Mouse (Mus musculus) regulatory T cell (primary cell): ENCODE measurements around the gene Phf19.

Source experiments
- in situ Hi-C: fragments of 300-600 bp; cut with MboI, MseI; formaldehyde crosslinking; loops from one replicate; pipeline ENCODE4 v1.15.1; 2025; ENCODE audit warnings: high pct_unique_total_duplicates

Phf19 gene

DNA sequence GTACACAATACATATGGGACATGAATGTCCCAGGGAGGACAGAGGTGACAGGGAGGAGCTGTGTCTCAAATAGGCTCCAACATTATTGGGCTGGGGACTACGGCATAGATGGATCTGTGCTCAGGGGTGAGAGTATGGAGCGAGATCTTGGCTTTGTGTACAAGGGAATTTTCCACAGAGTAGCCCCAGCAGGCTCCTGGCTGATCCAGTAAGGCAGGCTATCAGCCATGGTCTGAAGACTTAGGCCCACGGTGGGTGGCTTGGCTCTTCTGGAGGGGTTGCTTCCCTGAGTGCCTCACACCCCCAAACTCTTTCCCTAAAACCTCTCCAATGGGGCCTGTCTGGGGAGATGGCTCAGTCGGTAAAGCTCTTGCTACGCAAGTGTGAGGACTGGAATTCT is 26.4 kb upstream of the Phf19 start:
- in situ Hi-C loops = no loop called here

DNA sequence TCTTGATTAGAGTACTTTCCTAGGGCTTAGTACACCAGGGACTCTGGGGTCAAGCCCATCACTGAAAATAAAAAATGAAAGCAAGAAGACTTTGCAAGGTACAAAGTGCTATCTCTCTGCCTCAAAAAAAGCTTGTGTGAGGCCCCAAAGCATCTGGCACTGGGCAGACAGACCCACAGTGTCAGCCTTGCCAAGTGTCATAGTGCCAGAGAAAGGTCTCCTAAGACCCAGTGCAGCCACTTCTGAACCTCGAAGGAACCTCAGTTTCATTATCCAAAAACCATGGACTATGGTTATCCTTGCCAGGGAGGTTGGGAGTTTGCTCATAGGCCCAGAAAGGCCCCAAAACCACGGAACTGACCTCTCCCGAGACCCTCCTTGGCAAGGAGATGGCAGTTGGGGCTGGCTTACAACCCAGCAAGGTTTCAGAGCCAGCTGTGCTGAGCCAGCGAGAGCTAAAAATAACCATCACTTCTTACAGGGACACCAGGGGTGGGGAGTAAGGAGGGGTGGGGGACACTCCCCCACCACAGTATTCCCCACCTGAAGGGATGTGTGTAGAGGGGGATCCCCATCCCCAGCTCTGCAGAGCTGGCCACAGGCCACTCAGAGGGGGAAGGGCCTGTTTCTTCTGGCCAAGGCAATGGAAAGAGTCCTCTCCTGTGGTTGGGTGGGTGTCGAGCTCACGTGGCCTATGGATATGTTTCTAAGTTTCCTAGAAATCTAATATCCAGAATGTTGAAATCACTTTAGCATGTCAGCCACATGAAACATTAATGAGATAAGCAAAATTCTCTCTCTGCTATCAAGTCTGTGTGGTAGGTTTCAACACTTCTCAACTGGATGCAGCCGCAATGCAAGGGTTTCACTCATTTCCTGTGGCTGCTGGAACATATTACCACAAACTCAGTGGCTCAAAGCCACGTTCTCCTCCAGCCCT is 24.7 kb upstream of the Phf19 start:
- in situ Hi-C loops = no loop called here

DNA sequence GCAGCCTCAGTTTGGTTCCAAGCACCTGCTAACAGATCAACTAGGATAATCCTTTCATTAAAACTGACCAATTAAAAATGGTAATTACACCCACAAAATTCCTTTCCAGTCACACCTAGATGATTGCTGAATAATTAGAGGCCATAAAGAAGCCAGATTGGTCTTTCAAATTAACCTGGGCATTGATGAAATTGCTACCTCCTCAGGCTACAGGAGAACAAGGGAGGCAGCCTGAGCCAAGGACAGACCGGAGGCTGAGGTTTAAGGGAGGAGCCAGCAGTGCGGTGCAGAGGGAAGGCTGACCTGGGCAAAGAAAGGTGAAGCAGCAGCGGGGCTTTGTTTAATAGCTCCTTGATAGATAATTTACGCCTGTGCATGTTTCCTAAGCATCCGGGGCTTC is 23.6 kb upstream of the Phf19 start:
- in situ Hi-C loops = no loop called here

DNA sequence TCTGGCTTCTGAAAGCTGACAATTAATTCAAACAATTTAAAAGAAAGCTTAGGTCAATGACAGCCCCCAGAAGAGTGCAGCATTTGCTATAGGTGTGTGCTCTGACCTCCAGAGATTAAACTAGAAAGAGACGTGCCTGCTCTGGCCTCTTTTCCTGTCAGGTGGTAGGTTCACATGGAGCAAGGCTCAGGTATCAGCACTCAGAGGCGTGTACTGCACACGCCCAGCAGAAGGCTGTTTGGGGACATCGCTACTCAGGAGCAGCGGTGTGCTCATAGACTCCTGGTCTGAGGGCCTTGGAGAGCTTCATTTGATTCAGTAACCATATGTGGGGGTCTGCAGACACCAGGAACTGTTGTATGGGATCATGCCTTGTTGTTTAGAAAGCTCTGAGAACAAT is 13.5 kb upstream of the Phf19 start:
- in situ Hi-C loops = no loop called here

DNA sequence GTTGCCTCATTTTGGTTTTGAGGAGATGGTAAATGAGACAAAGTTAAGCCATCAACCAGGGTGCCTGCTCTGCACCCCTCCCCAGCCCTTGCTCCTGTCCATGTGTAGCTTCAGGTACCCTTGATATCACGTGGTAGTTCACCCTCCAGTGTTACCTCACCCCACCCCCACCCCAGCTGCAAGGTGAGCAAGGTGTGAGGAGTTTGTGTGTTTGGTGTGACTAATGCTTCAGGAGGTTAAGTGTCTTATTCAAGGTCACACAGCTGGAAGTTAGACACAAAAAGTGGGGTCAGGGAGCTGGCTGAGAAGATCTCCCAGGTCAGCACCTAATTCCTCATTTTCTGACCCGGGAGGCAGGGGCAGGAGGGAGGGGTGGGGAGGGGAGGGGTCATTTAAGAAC is 8.9 kb upstream of the Phf19 start:
- in situ Hi-C loops = no loop called here

DNA sequence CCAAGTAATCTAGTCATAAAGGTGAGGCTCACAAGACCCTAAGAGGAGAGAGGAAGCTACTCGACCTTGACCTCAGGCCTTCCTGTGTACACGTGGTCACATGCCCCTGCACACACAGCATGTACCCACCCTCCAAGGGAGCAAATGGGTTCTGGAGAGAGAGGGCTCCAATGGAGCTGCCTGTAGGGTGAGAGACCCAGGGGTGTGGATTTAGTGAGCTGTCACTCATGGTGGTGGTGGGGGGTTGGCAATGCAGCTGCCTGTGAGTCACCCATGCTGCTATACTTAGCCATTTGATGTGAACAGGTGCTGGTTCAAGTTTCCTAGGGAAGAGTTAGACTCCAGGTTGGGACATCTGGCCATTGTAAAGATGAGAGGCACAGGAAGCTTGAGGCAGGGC is 6.3 kb upstream of the Phf19 start:
- in situ Hi-C loops = no loop called here

DNA sequence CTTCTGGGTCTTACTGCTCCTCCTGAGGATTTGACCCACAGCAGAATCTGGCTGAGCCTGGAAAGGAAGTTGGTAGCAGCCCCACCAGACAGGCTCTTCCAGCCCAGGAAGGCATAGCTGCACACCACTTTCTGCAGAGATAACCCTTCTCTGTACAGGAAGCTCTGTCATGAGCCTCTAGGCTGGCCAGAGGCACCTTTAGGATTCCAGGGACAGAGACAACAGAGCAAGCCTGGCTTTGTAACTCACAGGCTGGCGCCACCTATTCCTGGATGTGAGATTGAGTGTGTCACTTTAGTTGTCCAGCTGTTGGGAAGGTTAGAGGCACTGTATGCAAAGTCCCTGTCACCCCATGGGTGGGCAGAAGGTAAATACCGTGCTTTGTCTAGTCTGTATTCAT is 1.3 kb upstream of the Phf19 start:
- in situ Hi-C loops = no loop called here

DNA sequence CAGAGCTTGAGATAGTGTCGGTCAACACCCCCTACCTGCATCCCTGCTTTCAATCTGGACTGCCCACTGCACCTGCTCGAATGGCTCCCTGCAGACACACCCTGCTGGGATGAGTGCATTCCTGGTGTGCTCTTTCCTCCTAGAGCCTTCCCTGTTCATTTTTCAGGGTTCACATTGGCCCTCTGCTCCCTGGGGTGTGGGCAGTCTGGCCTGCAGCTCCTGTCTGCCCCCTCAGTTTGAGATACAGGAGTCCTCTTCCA is 927 bp upstream of the Phf19 start:
- in situ Hi-C loops = no loop called here

DNA sequence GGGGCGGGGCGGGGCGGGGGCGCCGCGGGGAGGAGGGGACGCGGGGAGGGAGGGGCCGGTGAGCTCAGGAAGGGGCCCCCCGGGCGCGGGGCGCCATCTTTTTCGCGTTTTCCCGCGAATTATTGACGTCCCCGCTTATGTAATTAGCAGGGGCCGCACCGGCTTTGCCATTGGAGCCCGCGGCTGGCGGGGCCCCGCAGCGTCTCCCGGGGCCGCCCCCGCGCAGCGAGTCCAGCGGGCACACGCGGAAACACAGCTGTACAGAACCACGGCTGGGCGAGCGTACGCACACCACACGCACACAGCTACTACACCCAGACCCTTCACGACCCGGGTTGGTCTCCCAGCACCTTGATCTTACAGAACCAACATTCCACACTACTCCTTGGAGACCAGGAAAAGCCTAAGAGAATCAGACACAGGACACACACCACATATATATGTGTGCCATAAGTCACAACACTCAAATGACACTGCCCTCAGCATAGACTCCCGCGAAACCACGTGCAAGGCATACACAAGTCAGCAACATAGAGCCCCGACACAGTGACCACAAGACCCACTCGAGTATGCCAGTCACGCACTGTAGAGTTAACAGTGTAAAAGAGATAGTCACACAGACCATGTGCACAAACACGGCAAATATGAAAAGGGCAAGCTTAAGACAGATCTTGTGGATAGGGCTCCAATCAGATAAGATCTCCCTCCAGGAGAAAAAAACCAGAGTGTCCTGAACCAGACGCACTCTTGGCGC is 420 bp upstream of the Phf19 start:
- in situ Hi-C loops = no loop called here

DNA sequence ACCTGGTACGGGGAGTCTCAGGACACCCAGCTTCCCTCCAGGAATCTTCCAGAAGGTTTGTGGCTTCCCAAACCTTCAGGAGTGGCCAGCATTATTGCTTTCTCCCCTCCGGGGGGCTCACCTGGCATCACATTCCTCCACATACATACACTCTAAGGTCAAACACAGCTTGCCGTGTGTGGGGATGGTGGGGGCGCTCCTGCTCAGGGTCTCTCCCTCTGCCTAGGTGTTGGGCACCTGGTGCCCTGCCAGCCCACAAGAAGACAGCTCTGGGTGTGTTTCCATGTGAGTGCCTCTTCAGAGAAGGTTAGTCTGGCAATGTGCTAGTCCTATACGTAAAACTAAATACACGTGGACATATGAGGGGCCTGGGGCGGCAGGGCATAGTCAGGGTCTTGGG is 1.2 kb downstream of the Phf19 start:
- in situ Hi-C loops = no loop called here

DNA sequence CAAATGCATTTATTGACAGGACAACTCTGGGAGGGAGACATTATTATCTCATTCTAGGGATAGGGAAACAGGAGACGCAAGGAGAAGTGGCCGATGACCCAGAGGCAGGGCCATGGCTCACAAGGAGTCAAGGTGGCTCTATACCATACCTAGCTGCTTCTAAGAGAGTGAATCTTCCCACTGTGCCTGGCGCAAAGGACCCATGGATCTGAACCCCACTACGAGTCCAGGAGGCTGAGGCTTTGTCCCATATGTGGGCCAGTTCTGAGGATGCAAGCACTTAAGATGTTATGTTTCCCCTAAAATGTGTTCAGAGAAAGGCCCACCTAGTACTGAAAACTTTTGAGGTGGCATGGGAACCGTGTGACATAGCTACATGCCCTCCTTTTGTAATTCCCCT is 2.0 kb downstream of the Phf19 start:
- in situ Hi-C loops = no loop called here

DNA sequence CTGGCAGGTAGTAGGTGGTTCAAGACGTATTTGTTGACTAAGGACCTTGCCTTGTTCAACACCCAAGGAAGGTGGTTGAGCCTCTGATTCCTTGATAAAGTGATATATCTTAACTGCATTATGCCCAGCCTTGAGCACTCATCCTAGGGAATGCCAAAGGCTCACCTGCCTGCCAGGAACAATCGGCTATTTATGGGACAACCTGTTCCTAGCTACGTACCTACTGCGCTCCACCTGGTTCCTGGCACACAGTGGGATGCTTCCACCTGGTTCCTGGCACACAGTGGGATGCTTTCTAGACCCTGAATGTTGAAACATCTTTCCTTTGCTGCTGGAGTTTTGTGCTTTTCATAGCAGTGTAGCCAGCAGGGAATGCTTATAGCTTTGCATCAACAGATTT is 4.1 kb downstream of the Phf19 start:
- in situ Hi-C loops = no loop called here

DNA sequence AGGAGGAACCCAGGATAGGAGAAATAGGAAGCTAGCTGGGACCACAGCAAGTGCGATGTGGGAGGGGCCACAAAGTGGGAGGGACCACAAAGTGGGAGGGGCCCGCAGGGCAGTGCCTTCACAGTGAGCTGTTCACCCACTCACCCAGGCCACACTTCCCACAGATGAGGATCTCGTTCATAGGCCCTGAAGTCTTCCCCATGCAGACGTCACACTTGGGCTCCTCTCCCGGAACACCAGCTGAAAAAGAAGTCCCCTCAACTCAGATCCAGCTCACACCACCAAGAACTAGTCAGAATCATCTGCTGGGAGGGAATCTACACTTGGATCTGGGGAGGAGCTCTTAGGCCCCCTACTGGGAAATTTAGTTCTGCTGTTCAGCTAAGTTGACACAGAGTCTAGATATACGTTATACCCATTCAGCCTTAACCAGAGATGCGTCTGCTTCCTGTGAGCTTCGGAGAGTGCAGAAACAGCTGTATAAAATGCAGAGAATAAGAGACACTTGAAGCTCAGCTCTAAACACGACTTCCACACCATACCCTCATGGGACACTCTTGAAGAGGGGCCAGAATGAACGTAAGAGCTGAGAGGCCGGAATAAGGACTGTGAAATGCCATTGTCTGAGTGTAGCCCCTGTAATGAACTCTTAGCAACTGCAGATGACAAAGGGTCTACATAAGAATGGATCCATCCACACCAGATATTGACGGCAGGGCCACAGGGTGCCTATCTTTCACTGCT is 6.8 kb downstream of the Phf19 start:
- in situ Hi-C loops = no loop called here

DNA sequence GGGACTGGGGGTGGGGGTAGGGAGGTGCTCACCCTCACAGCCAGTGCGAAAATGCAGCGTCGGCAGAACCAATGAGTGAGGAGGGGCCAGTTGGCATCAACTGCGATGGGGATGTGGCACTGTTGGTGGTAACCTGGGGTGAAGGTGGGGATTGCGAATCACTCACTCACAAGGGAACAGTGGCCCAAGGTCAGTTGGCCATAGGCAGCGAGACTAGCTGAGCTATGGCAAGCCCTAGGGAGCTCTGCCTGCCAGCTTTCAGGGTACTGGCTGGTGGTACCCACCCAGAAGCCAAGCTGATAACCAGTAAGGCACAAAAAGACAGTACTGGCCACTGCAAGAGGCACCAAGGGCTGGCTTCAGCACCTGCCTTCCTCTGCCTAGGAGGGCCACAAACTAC is 7.4 kb downstream of the Phf19 start:
- in situ Hi-C loops = no loop called here

DNA sequence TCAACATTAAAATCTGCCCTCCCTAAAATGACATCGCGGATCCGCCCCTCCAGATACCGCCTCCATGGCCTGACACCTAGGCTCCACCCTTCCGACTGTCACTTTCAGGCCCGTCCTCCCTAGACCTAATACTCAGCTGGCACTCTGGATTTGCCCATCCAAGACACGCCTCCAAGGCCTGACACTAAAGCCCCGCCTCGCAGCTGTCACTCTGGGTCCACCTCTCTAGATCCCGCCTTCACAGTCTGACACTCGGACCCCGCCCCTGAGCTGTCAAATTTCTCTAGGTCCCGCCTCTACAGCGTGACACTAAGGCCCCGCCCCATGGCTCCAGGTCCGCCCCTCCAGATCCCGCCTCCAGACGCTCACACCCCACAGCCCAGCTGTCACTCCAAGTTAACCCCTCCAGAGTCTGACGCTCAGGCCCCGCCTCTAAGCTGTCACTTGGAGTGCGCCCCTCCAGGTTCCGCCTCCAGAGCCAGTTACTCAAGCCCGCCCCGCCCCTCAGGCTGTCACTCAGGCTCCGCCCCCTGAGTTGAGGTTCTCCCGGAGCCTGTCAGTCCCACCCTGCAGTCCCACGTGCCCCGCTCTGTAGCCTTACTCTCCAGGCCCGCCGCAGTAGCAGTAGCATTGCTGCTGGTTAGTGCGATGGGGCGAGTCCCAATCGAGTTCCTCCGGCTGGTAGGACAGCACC is 8.8 kb downstream of the Phf19 start:
- in situ Hi-C loops = loop anchor here (5.0 kb wide), 1 partner anchor 52 kb away; no protein-coding TSS in a partner anchor

DNA sequence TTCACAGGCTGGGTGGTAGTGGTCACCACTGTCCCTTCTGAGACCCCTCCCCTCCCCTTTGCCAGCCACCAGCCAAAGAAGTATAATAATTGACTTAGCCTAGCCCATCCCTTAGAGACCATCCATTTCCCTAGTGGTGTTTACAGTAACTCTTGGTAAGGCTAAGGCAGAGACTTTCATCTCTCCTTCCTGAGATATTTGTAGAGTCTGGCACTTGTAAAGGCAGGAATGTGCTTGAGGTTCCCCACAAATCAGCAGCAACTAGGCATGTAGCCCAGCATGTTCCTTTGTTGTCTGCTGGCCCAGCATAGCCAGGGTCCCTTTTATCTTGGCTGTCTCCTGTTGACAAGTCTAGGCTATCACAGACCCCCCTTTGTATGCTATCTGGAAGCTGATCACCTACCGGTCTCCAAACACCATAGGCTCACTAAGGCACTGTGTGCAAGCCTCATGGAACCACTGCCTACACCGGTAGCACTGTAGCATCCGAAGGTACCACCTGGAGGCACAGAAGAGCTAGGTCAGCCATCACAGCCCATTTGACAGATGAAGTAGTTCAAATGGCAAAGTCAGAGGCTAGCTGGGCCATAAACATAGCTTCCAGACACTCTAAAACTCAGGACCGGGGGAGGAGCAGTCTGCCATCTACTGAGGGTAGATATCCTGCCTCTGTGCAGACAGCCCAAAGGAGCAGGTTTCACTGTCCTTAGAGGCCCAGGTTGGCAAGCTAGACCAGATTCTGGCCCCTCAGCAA is 10.0 kb downstream of the Phf19 start:
- in situ Hi-C loops = loop anchor here (5.0 kb wide), 1 partner anchor 53 kb away; no protein-coding TSS in a partner anchor

DNA sequence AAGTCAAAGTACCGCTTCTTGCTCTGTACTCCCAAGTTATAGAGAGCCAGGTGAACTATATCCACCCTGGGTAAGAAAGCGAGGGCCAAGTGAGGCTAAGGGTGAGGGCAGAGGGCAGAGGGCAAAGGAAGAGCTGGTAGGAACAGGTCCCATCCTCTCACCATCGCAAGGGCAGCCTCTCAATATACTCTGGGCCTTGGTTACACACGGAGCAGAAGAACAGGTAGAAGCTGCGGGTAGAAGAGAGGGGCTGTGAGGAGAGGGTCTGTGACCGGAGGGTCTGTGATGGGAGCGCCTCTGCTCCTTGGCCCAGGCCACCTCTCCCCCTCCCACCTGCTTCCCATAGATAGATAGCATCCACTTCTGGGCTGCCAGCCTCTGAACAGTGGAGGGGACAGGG is 10.6 kb downstream of the Phf19 start:
- in situ Hi-C loops = loop anchor here (5.0 kb wide), 1 partner anchor 54 kb away; no protein-coding TSS in a partner anchor

DNA sequence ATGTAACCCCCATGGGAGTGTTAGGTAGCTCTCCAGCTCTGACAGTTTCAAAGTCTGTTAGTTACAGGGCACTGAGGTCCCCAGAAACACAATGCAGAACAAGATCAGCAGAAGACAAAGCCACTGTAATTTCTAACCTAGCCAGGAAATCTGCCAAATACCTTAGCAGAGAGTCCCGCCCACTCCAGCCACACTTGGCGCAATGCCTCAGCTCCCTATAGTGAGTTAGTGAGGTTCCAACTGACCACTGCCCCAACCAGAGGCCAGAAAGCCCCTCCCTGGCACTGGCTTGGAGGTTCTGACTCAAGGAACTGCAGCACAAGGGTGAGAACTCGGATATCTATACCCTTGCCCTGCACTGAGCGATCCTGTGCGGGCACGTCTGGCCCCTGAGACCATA is 11.1 kb downstream of the Phf19 start:
- in situ Hi-C loops = loop anchor here (5.0 kb wide), 1 partner anchor 55 kb away; no protein-coding TSS in a partner anchor

DNA sequence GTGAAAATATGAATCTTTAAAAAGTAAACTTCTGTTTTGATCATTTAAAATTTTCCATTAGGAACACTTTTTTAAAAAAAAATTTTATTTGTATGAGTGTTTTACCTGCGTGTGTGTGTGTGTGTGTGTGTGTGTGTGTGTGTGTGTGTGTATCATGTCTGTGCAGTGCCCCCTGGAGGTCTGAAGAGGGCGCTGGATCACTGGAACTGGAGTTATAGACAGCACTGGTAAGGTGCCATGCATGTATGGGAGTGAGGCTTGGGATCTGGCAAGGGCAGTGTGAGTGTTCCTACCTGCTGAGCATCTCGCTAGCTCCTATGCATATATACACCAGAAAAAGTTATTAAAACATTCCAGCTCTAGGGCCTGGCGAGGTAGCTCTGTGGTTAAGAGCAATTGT is 12.1 kb downstream of the Phf19 start:
- in situ Hi-C loops = loop anchor here (5.0 kb wide), 1 partner anchor 56 kb away; no protein-coding TSS in a partner anchor

DNA sequence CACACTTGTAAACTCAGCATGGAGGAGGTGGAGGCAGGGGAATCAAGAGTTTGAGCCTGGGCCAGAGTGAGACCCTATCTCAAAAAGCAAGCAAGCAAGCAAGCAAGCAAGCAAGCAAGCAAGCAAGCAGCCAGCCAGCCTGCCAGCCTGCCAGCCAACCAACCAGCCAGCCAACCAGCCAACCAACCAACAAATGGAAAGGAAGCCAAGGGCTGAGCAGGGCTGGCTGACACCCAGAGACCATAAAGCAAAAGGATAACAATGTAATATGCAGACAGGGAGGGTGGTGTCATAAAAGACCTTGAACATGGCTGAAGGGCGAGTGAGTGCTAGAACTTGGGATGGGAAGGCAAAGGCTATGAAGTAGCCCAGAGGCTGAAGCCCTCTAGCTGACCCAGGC is 13.4 kb downstream of the Phf19 start:
- in situ Hi-C loops = loop anchor here (5.0 kb wide), 1 partner anchor 57 kb away; no protein-coding TSS in a partner anchor

DNA sequence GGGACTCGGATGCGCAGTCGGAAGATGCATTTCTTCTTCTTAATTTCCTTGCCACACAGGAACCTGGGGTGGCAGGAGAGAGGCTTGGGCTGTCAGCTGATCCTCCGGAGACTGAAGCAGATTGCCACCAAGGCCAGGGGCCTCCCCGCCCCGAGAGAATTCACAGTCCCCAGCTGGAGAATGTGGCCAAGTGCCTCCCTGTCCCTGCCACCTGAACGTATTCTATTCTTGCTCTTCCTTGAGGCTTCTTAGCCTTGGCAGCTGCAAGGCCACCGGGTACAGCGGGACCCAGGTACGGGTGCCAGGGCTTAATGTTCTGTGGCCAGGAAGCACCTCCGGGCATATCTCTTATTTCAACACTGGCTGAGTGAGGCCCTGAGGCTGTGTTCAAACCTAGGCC is 14.1 kb downstream of the Phf19 start:
- in situ Hi-C loops = loop anchor here (5.0 kb wide), 1 partner anchor 58 kb away; no protein-coding TSS in a partner anchor
